Mouse (Mus musculus): ENCODE measurements around the gene Ppp1r14c.
"Not testable (repeated sequence)": the region's sequence is repeated elsewhere in the genome, so short reads cannot be mapped to it uniquely, and the experiment has no call there.

Gene Ppp1r14c

DNA sequence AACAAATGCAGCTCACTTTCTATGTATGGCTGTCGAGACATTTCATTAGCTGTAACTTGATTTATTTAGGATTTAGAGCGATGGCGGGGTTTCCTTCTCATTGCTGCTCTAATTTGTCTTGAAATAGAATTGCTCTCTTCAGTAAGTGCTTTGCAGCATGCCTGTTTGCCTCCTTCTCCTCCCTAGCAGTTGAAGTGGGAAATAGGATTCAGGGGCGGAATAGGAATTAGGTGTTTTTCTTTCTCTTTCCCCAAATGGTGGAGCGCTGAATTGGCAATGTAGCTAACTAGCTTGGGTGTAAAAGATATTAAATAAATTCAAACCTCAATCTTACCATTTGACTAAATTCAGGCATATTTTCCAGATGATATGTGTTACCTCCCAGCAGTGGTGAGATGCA, 32.2 kb downstream of the Ppp1r14c start:
- in situ Hi-C loops (cut with MboI; ENCODE audit: low sequenced_read_pairs): no loop called here

DNA sequence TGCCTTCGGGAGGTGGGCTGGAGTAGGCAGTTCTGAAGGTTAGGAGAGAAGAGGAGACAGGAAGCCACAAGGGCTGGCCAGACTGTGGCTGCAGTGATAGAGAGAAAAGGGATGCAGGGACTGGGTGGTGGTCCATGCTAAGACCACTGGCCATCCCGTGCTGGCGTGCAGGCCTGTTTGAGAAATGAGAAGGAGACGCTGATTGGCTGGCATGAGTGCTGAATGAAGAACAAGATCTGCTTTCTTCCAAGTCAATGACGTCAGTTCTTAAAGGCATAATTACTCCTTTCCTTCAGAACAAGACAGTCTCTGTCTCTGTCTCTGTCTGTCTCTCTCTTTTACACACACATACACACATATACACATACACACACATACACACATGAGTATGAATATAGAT, 36.4 kb downstream of the Ppp1r14c start:
- in situ Hi-C loops (cut with MboI; ENCODE audit: low sequenced_read_pairs): no loop called here

DNA sequence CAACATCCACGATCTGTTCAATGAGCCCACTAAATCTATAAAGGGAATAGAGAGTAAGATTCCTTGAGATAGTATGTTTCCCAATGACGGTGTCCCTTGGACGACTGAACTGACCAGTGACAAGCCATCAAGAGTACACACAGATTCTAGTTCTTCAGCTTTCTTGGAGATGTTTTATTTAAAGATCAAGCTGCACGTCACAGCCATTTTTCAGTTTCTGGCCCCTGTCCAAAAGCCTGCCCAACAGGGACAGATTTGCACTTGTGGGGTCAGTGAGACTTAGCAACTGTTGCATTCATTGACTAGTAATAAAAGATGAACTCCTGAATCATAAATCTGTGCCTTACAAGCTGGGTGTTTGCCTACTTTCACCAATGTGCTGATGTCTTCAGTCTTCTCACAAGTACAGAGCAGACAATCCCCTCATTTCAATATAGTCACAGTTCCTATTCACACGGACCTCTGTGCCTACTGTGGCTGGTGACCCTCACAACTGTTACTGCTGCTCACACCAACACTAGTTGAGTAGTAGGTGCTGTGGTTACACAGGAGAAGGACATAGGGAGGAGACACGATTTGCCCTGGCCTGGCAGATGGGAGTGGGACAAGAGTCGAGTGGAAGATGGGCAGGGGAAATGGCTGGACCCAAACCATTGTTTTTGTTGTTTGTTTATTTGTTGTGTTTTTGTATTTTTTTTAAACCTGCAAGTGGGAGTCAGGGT, 37.7 kb downstream of the Ppp1r14c start:
- in situ Hi-C loops (cut with MboI; ENCODE audit: low sequenced_read_pairs): no loop called here

DNA sequence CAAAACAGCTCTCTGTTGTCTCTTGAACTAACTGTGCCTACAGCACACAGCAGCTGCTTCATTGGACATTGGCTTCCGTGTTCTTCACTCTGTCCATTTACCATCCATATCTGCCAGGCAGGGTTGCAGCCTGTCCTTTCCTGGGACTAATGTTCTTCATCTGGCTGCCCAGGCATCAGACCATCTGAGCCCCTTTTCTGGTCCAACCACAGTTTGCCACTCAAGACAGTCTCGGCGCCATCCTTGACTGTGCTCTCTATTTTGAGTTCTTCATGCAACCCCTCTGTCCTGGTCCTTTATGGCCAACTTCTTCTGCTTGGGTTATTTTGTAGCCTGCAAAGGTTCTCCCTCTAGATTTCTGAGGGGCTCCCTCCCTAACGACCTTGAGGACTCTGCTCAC, 38.5 kb downstream of the Ppp1r14c start:
- in situ Hi-C loops (cut with MboI; ENCODE audit: low sequenced_read_pairs): no loop called here

DNA sequence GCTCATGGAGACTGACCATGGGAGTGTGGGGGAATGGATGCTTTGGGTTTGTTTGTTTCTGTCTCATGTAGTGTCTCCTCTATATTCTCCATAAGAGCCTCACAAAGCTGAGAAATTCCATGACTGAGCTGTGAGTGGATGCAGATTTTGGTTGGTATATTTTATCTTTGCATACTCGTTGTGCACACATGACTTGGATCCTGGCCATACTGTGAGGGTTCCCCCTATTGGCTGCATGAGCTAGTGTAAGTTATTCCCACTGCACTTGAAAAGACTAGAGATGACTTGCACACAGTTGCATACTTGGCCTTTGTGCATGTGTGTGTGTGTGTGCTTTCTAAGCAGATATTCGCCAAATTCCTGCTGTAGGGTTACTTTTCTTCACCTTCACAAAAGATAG, 40.4 kb downstream of the Ppp1r14c start:
- in situ Hi-C loops (cut with MboI; ENCODE audit: low sequenced_read_pairs): no loop called here

DNA sequence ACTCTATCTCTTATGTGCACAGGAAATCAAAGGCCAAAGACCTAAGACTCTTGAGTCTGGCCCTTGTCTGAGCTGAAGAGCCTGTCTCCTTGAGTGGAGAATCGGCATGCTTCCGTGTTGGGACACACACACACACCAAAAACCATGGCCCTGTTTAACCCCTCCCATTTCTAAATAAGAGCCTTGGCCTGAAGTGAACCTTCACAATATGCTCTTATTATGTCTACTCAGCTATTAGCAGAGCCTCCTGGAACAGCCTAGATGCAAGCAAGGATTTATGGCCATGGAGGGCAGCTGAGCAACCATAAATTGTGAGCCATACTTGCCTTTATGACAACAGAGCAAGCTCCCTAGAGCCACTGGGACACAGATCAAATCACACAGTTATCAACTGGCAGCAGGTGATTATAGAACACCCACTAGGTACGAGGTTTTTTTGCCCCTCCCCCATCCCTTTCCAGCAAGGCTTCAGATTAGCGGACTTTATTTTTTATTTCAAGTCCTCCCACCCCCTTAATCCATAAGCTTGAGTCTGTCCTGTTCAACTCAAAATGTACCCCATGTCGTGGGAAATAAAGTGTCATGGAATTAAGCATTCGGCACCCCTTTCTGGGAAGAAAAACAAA, 42.3 kb downstream of the Ppp1r14c start:
- in situ Hi-C loops (cut with MboI; ENCODE audit: low sequenced_read_pairs): no loop called here

DNA sequence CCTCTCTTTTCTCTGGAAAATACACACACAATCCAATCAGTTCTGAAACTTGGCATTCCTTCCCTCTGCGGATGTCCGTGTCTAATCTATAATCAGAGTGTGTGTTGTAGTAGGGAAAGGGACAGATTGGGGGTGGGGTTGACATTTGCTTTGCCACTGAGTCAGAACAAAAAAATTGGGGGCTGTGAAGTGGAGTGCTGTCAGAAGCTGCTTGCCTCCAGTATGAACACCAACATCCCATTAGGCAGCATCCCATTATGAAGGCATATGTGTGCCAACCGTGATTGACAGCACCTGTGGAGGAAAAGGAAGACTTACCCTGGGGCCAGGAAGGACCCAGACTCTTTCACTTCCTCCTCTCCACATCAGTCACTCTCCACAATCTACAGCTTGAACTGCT, 42.8 kb downstream of the Ppp1r14c start:
- in situ Hi-C loops (cut with MboI; ENCODE audit: low sequenced_read_pairs): no loop called here

DNA sequence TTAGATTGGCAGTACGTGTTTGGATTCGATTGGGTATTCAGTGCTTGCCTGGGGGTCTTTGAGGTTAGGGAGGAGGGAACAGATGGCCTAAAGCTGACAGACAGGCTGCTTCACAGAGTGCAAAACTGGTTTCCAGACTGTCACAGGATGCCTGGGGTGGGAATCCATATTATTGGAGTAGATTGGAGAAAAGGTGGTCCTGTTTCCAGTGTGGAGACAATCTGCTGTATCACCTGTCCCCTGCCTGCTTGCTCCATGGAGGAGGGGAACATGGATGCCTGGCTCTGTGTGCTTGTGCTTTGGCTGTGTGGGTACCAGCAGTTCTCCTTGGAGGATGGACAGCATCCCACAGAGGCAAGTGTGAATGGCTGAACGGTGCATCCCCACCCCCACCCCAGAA, 45.4 kb downstream of the Ppp1r14c start:
- in situ Hi-C loops (cut with MboI; ENCODE audit: low sequenced_read_pairs): no loop called here

DNA sequence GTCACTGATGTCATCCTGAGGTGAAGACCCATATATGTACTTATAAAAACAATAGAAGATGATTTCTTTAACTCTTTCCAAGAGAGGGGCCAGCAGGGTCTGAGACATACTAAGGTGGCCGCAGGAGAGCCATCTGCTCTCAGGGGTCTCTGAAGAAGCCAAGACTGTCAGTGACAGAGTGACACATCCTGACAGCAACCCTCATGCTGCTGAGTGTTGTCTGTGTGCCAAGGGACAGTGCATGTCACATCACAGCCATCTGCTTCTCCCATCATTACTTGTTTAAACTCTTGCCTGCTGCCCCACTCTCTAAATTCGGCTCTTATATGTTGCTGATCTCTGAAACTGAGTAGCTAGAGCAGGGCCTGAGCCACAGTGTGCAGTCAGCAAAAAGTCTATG, 45.8 kb downstream of the Ppp1r14c start:
- in situ Hi-C loops (cut with MboI; ENCODE audit: low sequenced_read_pairs): no loop called here

DNA sequence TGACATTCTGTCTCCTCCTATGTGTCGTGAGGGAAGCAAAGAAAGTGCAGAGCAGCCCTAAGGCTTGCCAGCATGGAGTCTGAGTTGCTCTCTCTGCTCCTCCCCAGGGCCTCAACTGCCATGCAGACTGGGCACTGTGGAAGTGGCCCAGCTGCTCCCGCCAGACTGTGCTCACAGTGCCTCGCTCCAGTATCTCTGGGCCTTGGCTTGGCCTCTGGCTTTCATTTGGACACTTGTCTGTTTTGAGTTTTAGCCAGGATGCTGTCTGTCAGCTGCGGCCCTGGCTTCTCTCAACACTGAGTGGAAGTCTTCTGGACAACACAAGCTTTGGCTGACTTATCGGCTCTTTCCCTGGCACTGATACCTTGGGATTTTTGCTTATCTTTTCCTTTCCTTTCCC, 49.0 kb downstream of the Ppp1r14c start:
- in situ Hi-C loops (cut with MboI; ENCODE audit: low sequenced_read_pairs): no loop called here

DNA sequence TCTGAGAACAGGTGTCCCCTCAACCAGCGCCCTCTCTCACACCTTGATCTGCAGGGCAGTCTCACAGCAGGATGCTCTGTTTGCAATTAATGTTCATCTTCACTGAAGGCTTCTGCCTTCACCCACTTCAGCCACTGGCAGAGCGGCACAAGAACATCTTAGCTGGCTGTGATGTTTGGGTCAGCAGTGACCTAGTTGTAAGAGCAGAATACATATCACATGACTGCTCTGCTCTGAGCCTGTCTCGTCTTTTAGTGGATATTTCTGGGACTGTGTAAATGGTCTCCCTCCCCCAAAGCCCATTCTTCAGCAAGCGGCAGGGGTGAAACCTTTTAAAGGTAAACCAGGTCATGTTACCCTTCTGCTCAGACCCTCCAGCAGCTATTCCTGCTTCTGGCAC, 50.7 kb downstream of the Ppp1r14c start:
- in situ Hi-C loops (cut with MboI; ENCODE audit: low sequenced_read_pairs): no loop called here

DNA sequence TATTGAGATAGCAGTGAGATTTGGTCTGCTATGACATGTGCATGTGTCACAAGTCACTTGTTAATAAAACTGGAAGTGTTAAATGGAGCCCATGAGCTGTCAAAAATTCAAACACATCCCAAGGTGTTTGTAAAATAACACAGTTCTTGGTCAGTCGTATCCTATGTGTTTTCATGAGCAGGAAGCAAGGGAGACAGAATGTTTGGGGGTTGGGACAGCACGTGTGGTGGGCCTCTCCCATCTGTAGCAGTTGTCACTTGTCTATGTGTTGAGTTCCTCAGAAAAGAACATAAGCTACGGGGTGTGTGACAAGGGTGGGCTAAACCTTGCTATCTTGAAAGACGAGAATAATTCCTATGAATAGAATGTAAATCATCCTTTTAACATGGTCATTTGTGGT, 51.6 kb downstream of the Ppp1r14c start:
- in situ Hi-C loops (cut with MboI; ENCODE audit: low sequenced_read_pairs): no loop called here

DNA sequence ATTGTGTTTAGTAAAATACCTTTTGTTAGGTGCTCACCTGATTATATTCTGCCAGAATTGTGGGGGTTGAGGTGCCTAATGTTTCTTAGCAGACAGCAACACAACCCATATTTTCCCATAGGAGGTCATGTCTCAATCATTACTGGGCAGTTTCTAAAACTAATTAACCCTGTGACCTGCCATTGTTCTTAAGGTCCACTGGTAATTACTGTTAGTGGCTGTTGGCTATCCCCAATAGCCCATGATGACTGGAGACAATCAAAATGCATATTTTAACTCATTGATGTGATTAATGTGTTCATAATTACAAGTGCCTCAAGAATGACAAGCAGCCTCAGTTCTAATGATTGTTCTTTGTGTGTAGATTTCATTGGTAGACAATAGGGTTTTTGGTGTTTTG, 58.2 kb downstream of the Ppp1r14c start:
- in situ Hi-C loops (cut with MboI; ENCODE audit: low sequenced_read_pairs): no loop called here

DNA sequence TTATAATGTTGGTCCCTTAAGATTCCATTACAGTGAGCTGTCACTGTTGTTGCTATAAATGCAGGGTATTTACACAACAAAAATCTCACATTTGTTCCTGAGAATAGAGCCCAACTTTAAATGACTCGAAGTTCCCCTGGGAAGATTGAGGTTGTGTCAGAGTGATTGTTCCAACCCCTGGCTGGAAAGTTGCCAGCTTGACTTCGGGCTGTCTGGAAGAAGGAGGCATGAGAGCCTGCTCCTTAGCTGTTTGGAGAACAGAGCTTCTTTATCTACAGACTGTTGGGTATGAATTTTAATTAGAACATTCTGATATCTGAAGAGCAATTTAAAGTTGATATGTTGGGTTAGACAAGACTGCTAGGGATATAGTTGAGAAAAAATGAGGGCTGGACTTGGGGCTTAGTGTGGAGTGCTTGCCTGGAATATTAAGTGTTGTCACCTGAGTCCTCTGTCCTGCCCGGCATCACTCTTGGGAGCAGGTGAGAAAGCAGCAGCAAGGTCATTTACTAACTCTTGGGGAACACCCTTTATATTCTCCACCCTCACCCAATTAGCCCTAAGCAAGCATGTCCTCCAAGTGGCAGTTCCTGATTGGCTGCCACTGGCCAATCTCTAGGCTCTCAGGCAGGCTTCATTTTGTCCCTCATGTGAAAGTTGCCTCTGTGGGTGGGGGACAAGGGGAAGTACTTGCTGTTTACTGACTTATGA, 62.0 kb downstream of the Ppp1r14c start:
- in situ Hi-C loops (cut with MboI; ENCODE audit: low sequenced_read_pairs): no loop called here

DNA sequence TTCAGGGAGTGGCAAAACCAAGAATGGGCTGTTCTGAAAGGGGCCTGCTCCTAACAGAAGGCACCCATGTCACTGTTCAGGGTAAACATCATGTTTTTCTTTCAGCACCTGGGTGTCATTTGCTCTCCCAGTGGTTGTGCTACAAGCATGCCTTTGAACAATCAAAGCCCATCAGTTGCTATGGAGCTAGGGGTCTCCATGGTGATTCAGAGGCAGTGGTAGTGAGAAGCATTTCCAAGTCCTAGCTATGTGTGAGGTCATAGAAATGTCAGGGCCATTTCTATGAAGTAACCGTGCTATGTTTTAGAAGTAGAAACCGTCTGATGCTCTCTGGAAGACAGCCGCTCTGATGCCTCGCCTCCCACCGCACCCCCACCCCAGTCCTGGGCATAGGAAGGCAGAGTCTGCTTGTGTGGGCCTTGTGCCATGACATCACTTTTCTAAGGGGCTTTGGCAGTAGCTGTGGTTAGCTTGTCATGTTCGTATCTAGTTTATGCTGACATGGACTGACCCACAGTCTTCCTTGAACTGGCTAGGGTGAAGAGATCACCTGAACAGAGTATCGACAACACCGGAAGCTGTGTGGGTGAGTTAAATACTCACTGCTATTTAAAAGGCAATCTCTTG, 69.1 kb downstream of the Ppp1r14c start:
- in situ Hi-C loops (cut with MboI; ENCODE audit: low sequenced_read_pairs): no loop called here

DNA sequence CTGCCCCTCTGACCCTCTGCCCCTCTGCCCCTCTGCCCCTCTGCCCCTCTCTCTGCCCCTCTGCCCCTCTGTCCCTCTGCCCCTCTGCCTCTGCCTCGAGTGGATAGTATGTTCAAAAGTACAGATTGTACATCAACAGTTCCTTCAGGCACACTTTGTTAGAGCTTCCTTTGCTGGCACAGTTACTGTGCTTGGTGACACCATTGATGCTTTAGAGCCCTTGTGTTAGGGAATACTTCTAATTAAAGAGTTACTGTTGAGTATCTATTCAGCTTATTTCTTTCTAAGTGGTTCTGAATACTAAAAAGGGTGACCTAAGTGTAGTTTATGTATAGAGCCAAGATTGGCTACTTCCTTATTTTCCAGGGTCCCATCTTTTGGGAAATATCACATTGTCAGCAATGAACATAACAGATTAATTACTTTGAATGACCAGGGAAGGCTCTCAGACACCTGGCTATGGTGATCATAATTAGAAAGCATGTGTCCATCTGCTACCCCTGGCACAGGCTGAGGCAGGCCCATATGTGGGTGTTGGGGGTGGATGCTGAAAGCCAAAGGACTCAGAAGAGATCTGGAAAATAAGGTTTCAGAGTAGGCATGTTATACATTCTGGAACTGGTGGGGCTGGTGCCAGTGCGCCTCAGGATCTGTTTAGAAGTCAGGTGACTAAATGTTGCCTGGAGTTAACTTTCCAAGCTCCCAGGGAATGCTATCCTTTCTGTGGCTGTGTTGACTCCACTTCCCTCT, 75.0 kb downstream of the Ppp1r14c start:
- in situ Hi-C loops (cut with MboI; ENCODE audit: low sequenced_read_pairs): no loop called here

DNA sequence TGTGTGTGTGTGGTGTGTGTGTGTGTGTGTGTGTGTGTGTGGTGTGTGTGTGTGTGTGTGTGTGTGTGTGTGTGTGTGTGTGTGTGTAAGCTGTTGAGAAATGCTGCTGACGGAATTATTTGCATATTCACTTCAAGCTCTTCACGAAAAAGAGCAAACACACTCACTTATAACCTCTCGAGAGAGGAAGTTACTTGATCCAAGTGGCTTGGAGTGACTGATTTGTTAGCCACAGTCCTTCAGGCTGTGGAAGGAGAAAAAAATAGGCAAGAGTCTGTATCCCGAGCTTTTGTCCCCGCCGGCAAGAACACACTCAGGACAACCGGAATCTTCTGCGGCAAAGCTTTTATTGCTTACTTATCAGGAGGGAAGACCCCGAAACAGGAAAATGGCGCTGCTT, 80.9 kb downstream of the Ppp1r14c start:
- in situ Hi-C loops (cut with MboI; ENCODE audit: low sequenced_read_pairs): not testable (repeated sequence)

DNA sequence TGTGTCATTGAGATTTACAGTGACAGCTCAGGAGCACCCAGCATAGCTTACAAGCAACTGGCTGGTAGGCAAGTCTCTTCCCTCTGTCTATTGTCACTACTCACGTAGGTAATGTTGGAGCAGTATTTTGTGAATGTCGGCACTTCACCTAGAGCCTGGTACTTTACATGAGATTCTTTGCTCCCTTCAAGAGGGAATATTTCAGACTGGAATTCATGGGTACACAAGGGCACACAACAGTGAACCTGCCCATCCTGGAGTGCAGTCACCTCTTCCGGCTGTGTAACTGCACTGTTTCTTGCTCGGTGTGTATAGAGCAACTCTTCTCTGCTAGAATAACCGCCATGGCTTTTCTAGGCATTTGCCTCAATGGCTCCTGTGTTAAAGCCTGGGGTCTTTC, 82.8 kb downstream of the Ppp1r14c start:
- in situ Hi-C loops (cut with MboI; ENCODE audit: low sequenced_read_pairs): no loop called here

DNA sequence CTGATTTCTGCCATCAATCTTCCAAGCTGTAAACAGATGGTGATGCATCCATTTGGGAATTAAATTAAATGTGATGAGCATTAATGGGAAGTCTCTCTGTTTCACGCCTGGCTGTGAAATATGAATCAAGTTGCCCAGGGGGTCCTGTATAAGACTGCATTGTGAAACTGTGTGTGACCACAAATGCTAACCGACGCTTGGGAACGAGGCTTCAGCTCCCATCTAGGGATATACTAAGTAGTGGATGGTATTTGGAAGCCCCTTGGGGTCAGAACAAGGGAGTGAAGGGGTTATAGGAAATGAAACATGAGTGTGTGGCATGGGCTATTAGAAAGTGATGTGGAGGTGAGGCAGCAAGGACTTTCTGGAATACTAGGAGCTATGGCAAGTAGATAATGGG, 86.1 kb downstream of the Ppp1r14c start:
- in situ Hi-C loops (cut with MboI; ENCODE audit: low sequenced_read_pairs): no loop called here

DNA sequence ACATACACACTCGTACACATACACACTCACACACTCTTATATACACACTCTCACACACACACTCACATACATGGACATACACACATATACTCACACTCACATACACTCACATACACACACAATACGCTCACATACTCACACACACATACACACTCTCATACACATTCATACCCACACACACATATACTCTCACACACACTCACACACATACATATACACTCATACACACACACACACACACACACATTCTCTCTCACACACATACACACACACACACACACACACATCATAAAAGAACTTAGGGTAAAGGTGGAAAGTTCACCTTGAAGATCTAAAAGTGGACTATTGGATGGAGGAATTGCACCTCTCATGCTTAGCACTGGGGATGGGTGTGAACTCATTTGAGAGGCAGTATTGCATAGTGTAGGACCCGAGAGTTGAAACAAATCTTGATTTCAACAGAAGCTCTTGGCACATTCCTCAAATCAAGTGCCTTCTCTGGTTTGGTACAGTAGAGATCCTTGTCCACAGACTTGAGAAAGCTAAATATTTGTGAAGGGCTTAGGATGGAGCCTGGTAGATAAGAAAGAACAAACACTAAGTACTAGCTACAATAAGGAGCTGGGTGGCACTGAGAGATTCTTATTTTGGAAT, 87.1 kb downstream of the Ppp1r14c start:
- in situ Hi-C loops (cut with MboI; ENCODE audit: low sequenced_read_pairs): no loop called here

DNA sequence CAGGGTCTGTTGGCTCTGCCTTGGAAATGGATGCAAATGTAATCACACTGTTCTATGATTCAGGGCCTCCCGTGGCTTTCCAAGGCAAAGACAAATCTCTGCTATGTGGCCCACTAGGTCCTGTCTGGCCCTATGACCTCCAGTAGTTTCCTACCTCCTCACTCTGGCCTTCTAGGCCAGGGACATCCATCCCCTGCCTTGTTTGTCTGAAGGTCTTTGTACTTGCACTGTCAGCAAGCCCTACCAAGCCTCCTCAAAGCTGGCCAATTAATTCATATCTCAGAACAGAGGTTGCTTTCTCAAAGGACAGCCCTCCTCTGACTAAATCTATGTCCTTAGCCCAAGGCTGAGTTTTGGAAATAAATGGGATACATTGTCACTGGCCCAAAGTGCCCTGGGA, 92.8 kb downstream of the Ppp1r14c start:
- in situ Hi-C loops (cut with MboI; ENCODE audit: low sequenced_read_pairs): no loop called here
